Mouse (Mus musculus) kidney, embryonic 15.5 days (tissue): Measurements from ENCODE around the gene Hk3. TPM values are rescaled to one million over a fixed set of nuclear protein-coding genes. Genes with fewer than 3 reads are reported as not detected.
A peak's percentile ranks its signal among the peaks of the same experiment; 100 is the strongest.

ENCODE experiments used
- ATAC-seq: fragments of 200-750 bp; cut with Nextera tagmentation; replicated peaks from 2 replicates; pipeline ENCODE4 v1.8.0; 2017; ENCODE audit warnings: moderate TSS enrichment; ENCODE audit not compliant: low FRiP score
- H3K27ac ChIP-seq: fragments of 300-500 bp; sonication (generic); 2 replicates; pipeline ENCODE4 v1.5.1; 2015; ENCODE audit warnings: mild to moderate bottlenecking, inconsistent platforms
- H3K27me3 ChIP-seq: fragments of 300-500 bp; sonication (generic); 2 replicates; pipeline ENCODE4 v1.6.1; 2015; ENCODE audit warnings: inconsistent platforms
- H3K36me3 ChIP-seq: fragments of 300-500 bp; sonication (generic); 2 replicates; pipeline ENCODE4 v1.6.1; 2015; ENCODE audit warnings: inconsistent platforms
- H3K4me1 ChIP-seq: fragments of 300-500 bp; sonication (generic); 2 replicates; pipeline ENCODE4 v1.6.1; 2015; ENCODE audit warnings: inconsistent platforms
- H3K4me2 ChIP-seq: fragments of 300-500 bp; sonication (generic); 2 replicates; pipeline ENCODE4 v1.6.1; 2015; ENCODE audit warnings: moderate library complexity, mild to moderate bottlenecking, inconsistent platforms
- H3K4me3 ChIP-seq: fragments of 300-500 bp; sonication (generic); replicated peaks from 2 replicates; pipeline ENCODE4 v1.5.1; 2015; ENCODE audit warnings: mild to moderate bottlenecking, inconsistent platforms
- H3K9ac ChIP-seq: fragments of 300-500 bp; sonication (generic); 2 replicates; pipeline ENCODE4 v1.6.1; 2015; ENCODE audit warnings: mild to moderate bottlenecking, inconsistent platforms
- H3K9me3 ChIP-seq: fragments of 300-500 bp; sonication (generic); replicated peaks from 2 replicates; pipeline ENCODE4 v1.6.1; 2016; ENCODE audit warnings: inconsistent platforms
- WGBS: fragments of 180-500 bp; shearing (Covaris S2); methylation state at CpG from one replicate; pipeline ENCODE4 v1.1.7; 2015; ENCODE audit warnings: mixed read lengths; 5-methylcytosine and 5-hydroxymethylcytosine counted together
- polyA plus RNA-seq: library from polyadenylated mRNA; unstranded; fragments of >200 nt; fragmentation: Nextera tagmentation; extraction: Ambion mirVana; gene quantifications from 2 replicates; pipeline ENCODE4 v1.2.1, GENCODE M21; 2015

The Hk3 gene
- polyA plus RNA-seq, 1 experiment from 2014 or later = 0.91 TPM

- 0 out of 2 replicates have a peak, but pooled peaks cover 4% of the 10 kb centered on the region for H3K27me3 ChIP-seq
- no peak overlapping the region for H3K4me3 ChIP-seq
- no peak overlapping the region for H3K27ac ChIP-seq
- no peaks in the 10 kb centered on the region for H3K9me3 ChIP-seq
- ATAC-seq = no peak
- peaks cover 4% of the 10 kb centered on the region for H3K4me1 ChIP-seq
- no peak overlapping the region for H3K9ac ChIP-seq
- no peak overlapping the region for H3K4me2 ChIP-seq
- H3K36me3 ChIP-seq = no peaks in the 10 kb centered on the region
- WGBS = 86% methylated on average over 8 of the region's 8 CpGs
These were observed 3.1 kb downstream of the Hk3 start for GRCm38 (mm10) chr13:55017898-55018599.

DNA sequence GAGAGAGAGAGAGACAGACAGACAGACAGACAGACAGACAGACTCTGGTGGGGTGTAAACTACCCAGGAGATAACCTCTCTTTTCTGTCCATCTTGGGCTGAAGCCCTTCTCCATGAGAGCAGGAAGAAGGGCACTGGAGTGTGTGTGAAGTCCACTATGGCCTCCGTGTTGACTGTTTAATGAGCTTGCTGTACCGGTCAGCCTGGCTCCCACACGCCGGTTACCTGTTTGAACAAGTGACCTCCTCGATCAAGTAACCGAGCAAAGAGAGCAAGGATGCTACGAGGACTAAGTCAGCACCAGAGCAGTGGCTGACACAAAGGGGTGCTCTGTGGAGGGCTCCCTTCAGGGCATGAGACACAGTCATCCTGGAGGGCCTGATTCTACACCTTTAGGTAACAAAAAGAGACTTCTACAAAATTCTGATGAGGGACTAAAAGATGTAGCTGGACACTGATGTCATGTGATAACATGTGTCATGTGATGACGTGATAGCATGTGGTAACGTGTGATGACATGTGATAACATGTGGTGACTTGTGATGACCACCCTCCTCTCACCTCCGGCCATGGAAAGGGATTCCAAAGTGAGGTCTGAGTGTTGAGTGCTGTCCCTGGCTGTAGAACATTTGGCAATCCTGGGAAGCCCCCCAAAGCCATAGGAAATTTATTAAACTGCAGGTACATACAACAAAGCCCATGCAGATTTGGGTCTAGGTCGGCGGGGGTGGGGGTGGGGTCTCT lies 3.9 kb downstream of the Hk3 start:
- Histone ChIP-seq H3K9ac (no peak overlapping the region), H3K4me3 (no peak overlapping the region), H3K36me3 (no peaks in the 10 kb centered on the region), H3K4me1 (peaks cover 5% of the 10 kb centered on the region), H3K4me2 (no peak overlapping the region), H3K27ac (no peak overlapping the region), H3K9me3 (no peaks in the 10 kb centered on the region), H3K27me3 (0 out of 2 replicates have a peak, but pooled peaks cover 4% of the 10 kb centered on the region)
- WGBS = 74% methylated on average over 12 of the region's 12 CpGs
- no peak for ATAC-seq

GRCm38 (mm10) chr13:55014451-55014850 lies 6.7 kb downstream of the Hk3 start:
- Histone ChIP-seq H3K36me3 (no peaks in the 10 kb centered on the region), H3K4me3 (no peak overlapping the region), H3K27ac (no peak overlapping the region), H3K4me2 (no peak overlapping the region), H3K4me1 (peaks cover 10% of the 10 kb centered on the region), H3K27me3 (peaks cover 17% of the 10 kb centered on the region), H3K9me3 (no peaks in the 10 kb centered on the region), H3K9ac (no peak overlapping the region)
- no peak for ATAC-seq
- 57% methylated on average over 9 of the region's 9 CpGs for WGBS

DNA sequence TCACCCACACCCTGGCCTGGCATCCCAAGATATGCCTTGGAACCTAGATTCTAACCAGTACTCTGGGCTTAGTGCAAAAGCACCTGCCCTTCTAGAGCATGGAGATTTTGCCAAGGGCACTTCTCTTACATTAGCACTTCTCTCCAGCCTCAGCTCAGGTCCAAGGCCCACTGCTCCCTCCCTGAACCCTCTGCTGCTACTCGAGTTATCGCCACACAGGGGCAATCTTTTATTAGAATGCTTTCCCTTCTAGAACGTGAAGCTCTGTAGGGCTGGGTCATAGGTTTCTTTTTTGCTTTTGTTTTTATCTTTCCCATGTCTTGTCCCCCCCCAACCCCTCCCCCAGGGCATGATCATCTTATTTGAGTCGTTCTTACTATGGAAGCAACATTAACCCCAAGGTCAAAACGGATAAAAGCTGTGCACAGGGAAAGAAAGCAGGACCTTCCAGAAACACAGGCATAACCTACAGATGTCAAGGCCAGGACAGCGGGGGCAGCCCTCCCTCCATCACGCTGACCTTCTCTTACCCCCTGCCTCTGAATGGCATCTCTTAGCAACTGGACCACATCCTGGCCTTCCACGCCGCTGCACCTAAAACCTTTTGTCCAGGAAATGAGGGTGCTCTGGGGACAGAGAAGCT lies 7.4 kb downstream of the Hk3 start:
- peaks cover 17% of the 10 kb centered on the region for H3K27me3 ChIP-seq
- ATAC-seq = no peak
- H3K4me3 ChIP-seq = no peak overlapping the region
- no peak overlapping the region for H3K9ac ChIP-seq
- H3K27ac ChIP-seq = no peak overlapping the region
- H3K36me3 ChIP-seq = no peaks in the 10 kb centered on the region
- H3K4me1 ChIP-seq = peaks cover 10% of the 10 kb centered on the region
- H3K4me2 ChIP-seq = no peak overlapping the region
- 21% methylated on average over 9 of the region's 9 CpGs for WGBS
- H3K9me3 ChIP-seq = no peaks in the 10 kb centered on the region

DNA sequence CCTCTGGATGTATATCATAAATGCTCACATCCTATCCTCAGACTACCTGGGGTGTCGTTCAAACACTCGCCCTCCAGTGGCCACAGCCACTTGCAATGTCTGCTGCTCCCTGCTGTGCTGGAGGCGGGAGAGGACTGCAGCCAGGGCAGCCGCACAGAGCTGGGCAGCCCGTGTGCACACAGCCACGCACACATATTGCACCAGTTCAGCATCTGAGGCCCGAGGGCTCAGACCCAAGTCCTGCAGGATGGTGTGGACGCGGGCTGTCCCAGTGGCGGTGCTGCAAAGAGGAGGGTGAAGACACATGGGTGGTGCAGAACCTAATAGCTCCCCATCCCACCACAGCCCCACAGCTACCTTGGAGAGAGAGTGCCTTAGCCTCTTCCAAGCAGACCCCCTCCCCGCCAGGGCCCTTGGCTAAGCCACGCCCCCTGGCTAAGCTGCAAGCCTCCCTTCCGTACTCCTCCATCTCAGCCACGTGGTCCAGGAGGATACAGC lies 9.2 kb downstream of the Hk3 start:
- no peak for ATAC-seq
- Histone ChIP-seq H3K4me3 (no peak overlapping the region), H3K27ac (no peak overlapping the region), H3K4me1 (peaks cover 10% of the 10 kb centered on the region), H3K4me2 (peak overlapping the region; percentile 2; the same call in 1 of the 2 replicates), H3K9ac (no peak overlapping the region), H3K27me3 (peaks cover 21% of the 10 kb centered on the region), H3K36me3 (no peaks in the 10 kb centered on the region), H3K9me3 (no peaks in the 10 kb centered on the region)
- 4% methylated on average over 14 of the region's 14 CpGs for WGBS

- Histone ChIP-seq H3K9me3 (no peaks in the 10 kb centered on the region), H3K36me3 (no peaks in the 10 kb centered on the region), H3K27me3 (peaks cover 24% of the 10 kb centered on the region), H3K4me3 (no peak overlapping the region), H3K9ac (no peak overlapping the region), H3K4me2 (no peak overlapping the region), H3K27ac (no peak overlapping the region), H3K4me1 (peaks cover 11% of the 10 kb centered on the region)
- WGBS = 88% methylated on average over 15 of the region's 15 CpGs
- ATAC-seq = no peak
These were observed 10.1 kb downstream of the Hk3 start for GRCm38 (mm10) chr13:55011103-55011502.

GRCm38 (mm10) chr13:55008589-55008988 lies 12.6 kb downstream of the Hk3 start:
- ATAC-seq = no peak
- Histone ChIP-seq H3K27me3 (peaks cover 22% of the 10 kb centered on the region), H3K9ac (no peak overlapping the region), H3K9me3 (no peaks in the 10 kb centered on the region), H3K4me1 (peaks cover 24% of the 10 kb centered on the region), H3K4me3 (no peak overlapping the region), H3K4me2 (no peak overlapping the region), H3K27ac (no peak overlapping the region), H3K36me3 (no peaks in the 10 kb centered on the region)
- WGBS = 78% methylated on average over 6 of the region's 6 CpGs

- Histone ChIP-seq H3K9ac (no peak overlapping the region), H3K36me3 (no peaks in the 10 kb centered on the region), H3K9me3 (no peaks in the 10 kb centered on the region), H3K4me2 (no peak overlapping the region), H3K4me3 (no peak overlapping the region), H3K27ac (no peak overlapping the region), H3K4me1 (peaks cover 19% of the 10 kb centered on the region), H3K27me3 (peaks cover 16% of the 10 kb centered on the region; the same call in 1 of the 2 replicates)
- no peak for ATAC-seq
- WGBS = 84% methylated on average over 7 of the region's 7 CpGs
These were observed 14.8 kb downstream of the Hk3 start for GRCm38 (mm10) chr13:55006415-55006742.

- Histone ChIP-seq H3K9ac (no peak overlapping the region), H3K27me3 (peaks cover 13% of the 10 kb centered on the region; the same call in 1 of the 2 replicates), H3K27ac (no peak overlapping the region), H3K4me3 (no peak overlapping the region), H3K9me3 (no peaks in the 10 kb centered on the region), H3K4me2 (no peak overlapping the region), H3K36me3 (no peaks in the 10 kb centered on the region), H3K4me1 (peaks cover 19% of the 10 kb centered on the region)
- no peak for ATAC-seq
- WGBS = 56% methylated on average over 31 of the region's 31 CpGs
These were observed 15.3 kb downstream of the Hk3 start for GRCm38 (mm10) chr13:55005691-55006414.

- Histone ChIP-seq H3K36me3 (no peaks in the 10 kb centered on the region), H3K27me3 (0 out of 2 replicates have a peak, but pooled peaks cover 9% of the 10 kb centered on the region), H3K9me3 (no peaks in the 10 kb centered on the region), H3K27ac (no peak overlapping the region), H3K4me3 (no peak overlapping the region), H3K4me2 (no peak overlapping the region), H3K9ac (no peak overlapping the region), H3K4me1 (peaks cover 19% of the 10 kb centered on the region)
- ATAC-seq = peak; percentile 22
- 45% methylated on average over 11 of the region's 11 CpGs for WGBS
These were observed 16.5 kb downstream of the Hk3 start for GRCm38 (mm10) chr13:55004646-55005045.

GRCm38 (mm10) chr13:55002090-55002489 lies 19.1 kb downstream of the Hk3 start:
- Histone ChIP-seq H3K4me2 (no peak overlapping the region), H3K36me3 (no peaks in the 10 kb centered on the region), H3K9ac (no peak overlapping the region), H3K9me3 (no peaks in the 10 kb centered on the region), H3K27me3 (0 out of 2 replicates have a peak, but pooled peaks cover 5% of the 10 kb centered on the region), H3K4me3 (no peak overlapping the region), H3K27ac (no peak overlapping the region), H3K4me1 (peaks cover 19% of the 10 kb centered on the region)
- no peak for ATAC-seq
- WGBS = 71% methylated on average over 10 of the region's 10 CpGs
